Mouse (Mus musculus): ENCODE results near the gene Cntln.

GRCm38 (mm10) chr4:84884539-84885270, 596 bp downstream of the Cntln start:
- TF ChIP-seq CTCF (IDR thresholded peaks at IDR 0.05) (no peak), EP300 (IDR thresholded peaks at IDR 0.05) (no peak)
